Mouse (Mus musculus) cerebellum, adult 9-10 months (tissue): ENCODE results near the gene Hoxd10.

ENCODE experiments used
- DNase-seq: peaks from one replicate; pipeline ENCODE4 v3.0.0; 2022

The Hoxd10 gene

DNA sequence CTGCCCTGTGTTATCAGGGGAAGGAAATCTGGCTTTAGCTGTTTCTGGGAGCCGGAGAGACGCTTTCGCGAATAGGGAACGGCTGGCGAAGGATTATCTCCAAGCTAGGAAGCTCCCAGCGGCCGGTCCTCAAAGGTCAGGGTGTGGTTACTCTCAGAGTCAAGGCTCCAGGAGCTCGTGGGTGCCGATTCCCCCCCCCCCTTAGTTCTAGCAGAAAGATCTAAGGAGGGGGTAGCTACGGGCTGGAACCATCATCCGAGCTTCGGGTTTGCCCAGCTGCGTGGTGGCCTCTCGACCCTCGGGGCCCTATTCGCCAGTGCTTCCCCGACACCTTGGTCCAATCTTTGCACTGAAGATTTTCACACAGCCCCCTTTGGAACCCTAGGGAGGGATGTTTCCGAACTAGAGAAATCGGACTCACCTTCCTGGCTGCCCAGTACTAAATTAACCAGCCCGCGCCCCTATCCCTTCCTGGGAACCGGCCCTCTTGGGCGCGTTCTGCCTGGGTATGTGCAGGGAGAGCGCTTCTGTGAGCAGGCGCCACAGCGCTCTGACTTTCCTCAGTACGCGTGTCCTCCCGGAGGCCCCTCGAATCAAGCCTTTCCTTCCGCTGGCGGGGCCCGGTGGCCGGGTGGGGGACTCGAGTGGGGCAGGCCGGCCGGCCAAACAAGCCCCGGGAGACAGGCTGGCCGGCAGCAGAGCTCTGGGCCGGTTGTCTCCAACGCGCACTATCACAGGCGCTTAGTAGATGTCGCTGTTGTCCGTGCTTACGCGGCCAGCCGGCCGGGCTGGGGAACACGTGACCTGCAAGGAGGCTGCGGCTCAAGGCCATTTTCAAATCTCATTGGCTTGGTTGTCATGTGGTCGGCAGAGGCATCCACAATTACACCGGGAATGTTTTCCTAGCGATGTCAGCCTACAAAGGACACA is at the start of gene Hoxd10:
TSS of gene Hoxd10 (plus strand) at position 903 of the 930 bp plus-strand sequence.
- DNase-seq = no peak

DNA sequence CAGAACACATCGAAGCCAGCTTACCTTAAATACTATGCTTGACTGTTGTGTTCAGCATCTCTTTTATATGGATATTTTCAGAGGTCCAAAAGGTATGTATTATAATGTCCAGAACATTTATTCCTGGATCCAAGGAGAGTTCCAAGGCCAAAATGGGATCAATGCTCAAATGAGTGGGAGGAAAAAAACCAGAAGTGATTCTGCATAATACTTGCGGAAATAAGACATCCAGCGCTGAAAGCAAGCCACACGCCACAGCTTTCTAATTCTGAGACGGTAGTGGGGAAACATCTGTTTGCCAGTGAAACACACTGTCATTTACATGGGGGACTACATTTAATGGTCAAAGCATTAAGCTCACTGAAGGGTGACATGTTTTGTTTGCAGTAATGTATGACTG is 49.3 kb upstream of the Hoxd10 start:
- DNase-seq = no peak

DNA sequence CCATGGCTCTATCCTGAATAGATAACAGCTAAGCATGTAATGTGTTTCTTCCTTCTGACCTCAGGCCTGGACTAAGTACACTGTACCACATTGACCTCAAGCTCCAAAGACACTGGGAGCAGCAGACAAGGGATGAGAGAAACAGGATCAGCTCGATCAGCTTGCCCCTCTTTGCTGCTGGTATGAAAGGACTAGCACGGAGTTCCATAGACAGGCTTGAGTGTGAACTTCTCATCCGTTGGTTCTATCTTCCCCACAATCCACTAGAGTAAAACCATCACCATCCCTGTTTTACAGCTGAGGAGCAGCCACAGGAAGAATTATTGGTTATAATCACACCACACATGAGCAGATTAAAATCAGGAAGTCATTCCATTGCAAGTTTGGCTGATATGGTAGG is 46.1 kb upstream of the Hoxd10 start:
- DNase-seq = no peak

DNA sequence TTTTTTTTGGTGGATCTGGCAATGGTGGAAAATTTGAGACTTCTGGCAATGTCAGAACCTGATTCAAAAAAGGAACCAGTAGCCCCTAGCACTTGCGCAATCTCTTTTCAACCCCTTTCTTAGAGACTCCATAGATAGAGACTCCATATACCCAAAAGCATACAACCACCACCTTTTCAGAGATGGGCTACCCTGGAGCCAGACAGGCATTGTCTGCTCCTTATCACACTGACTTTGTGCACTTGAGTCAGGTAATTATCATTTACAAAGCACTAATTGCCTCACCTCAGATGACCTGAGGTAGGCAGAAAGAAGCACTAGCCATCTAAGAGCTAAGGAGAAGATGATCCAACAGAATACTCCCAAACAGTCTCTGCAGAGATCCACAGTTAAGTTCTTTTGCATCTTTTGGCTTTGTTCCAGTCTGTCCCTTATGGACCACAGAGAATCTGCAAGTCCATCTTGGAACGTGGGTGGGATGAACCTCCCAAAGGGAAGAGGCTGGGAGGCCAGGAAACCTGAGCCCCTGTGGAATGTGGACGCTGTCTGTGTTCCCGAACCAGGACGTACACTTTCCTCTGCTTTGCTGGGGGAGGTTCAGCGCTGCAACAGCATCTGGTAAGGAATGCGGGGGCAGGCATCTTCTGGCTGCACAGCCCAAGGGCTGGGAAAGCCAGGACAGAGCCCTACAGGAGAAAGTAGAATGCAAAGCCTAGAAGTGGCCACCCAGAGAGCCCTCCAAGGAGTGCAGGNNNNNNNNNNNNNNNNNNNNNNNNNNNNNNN is 44.5 kb upstream of the Hoxd10 start:
- no peak for DNase-seq

DNA sequence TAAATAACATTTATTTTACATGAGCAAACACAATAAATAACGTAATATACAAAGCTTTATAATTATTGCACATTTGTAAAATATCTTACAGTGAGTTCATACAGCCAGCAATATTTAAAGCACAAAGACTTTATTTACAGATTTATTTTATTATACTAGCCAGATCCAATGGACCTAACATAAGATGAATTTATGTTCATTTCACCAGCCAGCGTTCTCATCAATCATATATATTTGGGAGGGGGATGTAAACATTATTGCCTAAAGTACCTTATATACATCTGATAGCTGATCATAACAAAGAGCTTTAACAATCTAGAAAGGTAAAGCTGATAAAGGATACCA is 38.8 kb upstream of the Hoxd10 start:
- no peak for DNase-seq

DNA sequence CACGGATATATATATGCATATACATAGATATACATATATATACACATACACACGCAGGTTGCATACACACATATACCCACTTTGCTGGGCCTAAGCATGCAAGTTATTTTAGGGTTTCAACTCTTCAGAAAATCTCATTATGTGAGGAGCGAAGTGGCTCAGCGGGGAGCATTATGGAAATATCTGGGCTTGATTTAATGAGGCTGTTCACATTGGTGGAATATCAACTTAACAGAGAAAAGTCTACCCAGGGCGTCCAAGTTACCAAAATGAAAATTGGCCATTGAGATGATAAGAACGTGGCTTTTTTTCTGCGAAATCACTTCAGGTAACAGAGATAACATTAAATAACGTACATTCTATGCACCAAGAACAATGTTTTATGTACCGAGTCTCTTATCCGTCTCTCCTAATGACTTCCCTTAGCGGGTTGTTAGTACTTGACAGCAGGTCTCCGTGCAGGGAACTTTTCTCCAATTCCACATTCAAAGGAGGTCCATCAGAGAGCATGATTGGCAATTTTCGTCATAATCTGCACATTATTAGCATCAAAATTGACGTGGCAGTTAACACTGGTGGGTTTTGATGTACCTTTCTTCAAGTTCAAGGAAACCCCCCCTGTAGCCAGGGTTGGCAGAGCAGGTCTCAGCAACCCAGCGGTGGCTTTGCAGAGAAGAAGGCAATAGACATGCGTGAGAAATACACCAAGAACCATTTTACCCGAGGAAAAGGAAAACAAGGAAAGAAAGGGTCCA is 37.8 kb upstream of the Hoxd10 start:
- no peak for DNase-seq

DNA sequence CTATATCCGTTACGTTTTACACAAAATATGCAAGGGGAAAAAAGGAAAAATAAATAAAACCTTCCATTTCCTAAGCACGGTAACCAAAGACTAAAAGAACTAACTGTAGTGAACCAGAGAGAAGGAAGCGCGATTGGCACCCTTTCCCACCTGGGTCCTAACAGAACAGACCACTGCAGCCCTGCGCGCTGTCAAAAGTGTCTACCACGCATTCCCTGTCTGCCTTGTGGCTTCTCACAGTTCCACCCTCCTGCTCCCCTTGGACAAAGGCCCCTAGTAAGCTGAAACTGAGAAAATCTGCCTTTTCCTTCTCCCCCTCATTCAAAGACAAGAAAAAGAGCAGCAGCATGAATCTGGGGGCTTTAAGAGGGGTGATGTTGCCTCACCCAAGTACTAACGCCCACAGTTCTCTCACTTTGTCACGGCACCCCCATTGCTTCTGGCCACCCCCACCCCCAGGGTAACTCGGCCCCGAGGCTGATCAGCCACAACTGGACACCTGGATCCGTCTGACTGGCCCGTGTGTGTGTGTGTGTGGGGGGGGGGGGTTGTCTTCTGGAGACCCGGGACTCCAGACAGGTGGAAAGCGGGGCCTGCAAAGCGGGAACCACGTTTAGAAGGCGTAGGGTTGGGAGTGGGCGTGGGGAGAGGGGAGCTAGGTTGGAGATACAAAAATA is 36.8 kb upstream of the Hoxd10 start:
- no peak for DNase-seq

DNA sequence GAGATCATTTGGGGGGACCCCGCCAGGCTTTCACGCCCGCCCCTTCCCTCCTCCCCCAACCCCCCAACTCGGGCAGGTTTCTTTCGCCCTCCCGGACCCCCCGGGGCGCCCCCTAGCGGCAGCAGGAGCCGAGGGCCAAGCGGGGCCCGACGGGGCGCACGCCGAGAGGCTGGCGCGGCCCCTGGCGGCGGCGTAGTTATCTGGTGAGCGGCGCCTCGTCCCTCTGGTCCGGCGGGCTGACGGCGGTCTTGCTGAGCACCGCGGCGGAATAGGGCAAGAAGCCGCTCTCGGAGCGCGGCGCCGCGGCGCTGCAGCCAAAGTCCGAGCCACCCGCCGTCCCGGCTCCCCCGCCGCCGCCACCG is 36.3 kb upstream of the Hoxd10 start:
- no peak for DNase-seq

DNA sequence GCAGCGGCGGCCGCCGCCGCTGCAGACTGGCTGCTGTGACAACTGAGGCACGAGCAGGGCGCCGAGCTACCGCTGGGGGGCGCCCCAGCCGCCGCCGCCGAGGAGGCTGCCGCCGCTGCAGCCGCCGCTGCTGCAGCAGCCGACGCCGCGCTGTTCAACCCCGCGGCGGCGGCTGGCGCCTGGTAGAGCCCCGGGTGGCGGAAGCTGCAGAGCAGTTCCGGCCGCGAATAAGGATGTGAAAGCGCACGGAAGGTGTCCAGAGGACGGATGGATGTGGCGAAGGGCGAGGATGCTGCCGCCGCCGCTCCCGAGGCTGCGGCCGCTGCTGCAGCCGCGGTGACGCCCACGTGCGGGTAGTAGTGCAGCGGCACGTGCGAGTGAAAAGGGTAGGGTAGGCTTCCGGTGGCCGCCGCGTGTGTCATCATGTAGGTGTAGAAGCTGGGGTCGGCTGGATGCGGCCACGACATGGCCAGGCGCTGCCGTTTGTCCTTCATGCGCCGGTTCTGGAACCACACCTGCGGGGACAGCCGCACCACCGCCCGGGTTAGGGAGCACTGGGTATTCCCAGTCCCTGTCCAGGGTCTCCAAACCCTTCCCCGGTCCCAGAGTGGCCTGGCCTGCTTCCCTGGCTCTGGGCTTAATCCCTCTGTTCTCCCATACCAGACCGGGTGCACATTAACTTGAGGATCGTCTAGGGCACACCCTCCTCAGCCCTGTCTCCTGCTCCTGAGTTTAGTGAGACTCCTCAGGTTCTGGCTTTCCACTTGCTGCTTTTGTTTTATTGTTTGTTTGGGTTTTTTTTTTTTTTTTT is 35.7 kb upstream of the Hoxd10 start:
- DNase-seq = no peak

DNA sequence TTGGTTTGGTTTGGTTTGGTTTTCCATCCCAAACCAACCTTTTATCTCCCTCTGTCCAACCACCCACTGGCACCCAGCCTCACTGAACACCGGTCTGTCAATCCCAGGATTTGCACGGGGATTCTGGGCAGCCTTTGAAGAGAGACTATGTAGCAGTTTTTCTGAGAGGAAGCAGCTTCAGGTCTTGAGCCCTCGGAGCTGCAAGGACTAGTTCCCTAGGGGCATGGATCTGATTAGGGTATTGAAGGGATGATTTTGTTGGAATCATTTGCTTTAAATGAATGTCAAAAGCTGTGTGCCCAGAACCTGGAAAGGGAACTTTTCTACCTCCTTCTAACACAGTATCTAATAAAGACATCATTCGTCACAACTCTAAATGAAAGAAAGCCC is 35.1 kb upstream of the Hoxd10 start:
- DNase-seq = no peak

DNA sequence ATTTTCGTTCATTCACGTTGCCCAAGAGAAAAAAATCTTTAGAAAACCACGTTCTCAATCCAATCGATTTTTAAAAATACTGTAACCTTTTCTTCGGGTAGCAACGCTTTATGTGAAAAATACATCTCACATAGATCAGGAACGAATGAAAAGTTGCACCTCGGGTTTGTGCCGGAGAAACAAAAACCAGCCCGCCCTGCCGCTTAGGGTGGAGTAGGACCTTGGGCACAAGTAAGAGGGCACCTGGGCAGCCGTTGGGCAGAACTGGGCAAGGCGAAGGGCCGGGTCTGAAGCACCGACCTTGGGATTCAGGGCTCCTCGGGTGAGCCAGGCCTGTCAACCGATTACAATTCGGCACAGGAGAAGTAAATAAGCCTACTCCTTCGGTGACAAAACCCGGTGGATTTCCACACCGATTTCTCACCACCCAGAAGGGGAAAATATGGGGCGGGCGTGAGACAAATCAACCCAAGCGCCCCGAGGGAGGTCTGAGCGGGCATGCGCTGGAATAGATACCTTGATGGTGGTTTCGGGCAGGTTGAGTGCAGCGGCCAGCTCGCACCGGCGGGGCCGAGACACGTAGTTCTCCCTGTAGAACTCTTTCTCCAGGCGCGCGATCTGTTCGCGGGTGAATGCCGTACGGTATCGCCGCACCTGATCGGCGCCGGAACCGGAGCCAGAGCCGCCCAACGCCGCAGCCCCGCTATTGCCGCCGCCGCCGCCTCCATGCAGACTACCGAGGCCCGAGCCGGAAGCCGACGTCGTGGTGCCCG is 34.3 kb upstream of the Hoxd10 start:
- no peak for DNase-seq

DNA sequence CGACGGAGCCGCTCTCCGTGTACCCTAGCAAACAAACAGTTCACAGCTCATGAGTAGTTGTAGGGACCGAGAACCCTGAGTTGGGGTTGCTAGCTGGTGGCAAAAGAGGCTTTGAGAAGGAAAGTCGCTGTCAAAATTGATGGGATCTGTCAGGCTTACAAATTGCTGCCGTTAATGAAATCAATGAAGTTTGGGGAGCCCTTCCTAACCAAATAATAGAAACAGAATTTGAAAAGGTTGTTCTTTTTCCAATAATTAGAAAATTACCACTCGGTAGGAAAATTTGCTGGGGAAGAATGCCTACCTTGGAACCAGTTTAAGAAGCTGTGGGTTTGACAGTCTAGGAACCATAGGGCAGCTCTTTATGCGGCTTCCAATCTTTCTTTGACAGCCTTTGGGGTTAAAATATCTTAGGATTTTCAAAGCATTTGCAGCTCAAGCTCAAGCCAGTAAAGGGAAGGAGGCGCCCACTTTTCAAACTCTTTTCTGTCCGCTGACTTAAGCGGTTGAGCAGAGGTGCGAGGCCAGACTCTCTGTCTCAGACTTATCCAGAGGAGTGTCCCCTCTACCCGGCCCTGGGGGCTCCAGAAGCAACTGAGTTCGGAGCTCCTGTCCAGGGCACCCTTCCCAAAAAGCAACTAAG is 33.6 kb upstream of the Hoxd10 start:
- DNase-seq = no peak

DNA sequence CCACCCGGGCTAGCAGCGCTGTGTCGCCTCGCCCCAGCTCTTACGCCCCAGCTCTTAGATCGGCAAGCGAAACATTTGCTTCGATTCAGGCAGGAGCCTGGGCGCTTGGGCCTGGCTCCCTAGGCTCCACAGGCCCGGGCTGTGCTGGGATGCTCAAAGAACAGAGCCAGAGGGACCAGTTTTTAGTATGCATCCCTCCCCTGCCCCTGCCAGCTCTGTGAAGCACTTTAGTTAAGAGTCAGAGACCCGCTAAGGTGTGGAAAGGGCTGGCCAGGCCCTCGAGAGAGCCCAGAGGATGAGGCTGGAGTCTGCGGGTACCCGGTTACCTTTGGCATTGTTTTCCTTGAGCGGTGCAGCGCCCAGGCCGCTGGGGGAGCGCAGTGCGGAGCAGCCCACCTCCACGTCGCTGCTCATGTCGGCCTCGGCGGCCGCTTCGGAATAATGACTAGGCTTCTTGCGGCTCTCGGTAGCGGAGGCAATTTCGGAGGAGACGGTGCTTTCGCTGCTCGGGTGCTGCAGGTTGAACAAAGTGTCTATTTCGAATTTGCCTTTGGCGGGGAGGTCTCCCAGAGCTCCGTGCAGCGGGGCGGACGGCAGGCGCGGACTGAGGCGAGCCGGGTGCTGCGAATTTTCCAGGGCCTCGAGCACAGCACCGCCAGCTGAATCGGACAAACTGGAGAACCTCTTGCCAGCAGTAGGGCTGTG is 32.9 kb upstream of the Hoxd10 start:
- DNase-seq = no peak

DNA sequence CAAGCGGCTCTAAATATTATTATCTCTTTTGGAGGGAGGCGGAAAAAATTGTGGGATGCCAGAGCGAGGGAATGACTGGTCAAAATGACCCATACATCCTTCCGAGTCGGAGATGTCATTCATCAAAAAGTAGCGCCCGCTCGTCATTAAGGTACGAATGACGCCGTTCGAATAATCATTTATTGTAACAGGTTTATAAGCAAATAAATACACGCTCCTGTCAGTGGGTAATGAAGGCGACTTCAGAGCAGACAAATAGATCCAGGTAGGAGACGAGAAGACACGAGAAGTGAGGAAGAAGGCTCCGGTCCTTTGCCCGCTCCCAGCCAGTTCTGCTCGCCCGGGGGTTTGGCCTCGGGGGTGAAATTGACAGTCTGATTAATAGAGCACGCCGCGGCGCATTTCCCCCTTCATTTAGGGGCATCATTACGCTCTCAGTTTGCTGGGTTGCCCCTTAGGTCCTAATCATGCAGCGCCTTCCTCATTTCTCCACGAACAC is 32.2 kb upstream of the Hoxd10 start, which contains the start of gene Evx2:
TSS of gene Evx2 (minus strand) at position 51 of the 499 bp plus-strand sequence.
- DNase-seq = no peak

DNA sequence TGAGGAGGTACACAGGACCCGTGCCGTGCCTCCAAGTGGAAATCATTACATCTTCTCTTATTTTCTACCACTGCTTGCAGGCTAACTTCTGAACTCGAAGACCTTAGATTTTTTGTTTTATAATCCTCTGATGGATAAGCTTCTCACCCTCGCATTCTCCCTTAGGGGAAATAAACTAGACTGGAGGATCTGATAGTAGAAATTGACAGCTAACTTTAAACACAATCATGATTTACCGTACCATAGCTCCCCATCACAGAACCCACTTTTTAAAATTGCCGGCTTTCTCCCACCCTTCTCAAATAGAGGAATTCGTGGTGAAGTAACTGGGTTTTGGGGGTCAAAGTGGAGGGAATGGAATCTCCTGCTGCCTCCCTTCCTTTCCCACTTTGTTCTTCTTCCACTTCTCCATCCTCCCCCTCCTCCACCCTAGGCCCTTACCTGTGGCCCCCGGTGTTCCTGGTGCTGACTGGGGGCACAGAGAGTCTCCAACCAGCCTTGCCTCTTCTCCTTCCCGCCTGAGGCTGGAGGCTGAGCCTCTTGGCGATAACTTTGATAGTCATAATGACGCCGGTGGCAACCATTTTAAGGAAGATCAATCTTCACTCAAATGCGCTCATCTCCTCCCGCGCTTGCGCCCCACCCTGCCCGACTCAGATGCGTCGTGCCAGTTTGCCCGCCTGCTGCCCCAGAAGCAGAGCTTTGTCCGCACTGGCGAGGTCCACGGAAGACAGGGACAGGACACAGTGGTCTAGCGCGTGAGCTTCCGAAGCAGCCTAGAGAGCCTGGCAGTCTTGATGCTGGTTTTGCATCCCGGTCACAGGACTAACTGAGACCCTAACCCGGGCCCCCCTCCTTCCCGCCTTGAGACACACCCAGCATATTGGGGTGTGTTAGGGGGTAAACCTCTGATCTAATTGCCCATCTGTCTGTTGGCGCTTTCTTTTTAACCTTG is 31.0 kb upstream of the Hoxd10 start:
- DNase-seq = no peak

DNA sequence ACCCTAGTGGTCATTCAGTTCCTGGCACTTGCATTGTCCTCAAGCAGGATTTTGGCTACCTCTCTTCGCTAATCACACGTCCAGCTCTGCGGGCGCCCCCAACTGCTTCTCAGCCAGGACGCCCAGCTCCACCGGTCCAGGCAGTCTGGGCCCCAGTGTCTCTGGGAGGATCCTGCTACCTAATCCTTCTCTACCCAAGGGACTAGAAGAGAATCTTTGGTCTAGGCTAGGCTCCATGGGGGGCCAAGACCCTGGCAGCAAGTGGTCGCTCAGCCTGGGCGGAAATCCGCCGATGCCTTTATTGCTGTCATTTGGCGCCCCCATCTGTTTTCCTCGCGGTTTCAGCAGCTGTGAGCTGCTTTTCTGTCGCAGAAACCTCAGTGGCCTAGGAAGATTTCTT is 30.0 kb upstream of the Hoxd10 start:
- DNase-seq = no peak

DNA sequence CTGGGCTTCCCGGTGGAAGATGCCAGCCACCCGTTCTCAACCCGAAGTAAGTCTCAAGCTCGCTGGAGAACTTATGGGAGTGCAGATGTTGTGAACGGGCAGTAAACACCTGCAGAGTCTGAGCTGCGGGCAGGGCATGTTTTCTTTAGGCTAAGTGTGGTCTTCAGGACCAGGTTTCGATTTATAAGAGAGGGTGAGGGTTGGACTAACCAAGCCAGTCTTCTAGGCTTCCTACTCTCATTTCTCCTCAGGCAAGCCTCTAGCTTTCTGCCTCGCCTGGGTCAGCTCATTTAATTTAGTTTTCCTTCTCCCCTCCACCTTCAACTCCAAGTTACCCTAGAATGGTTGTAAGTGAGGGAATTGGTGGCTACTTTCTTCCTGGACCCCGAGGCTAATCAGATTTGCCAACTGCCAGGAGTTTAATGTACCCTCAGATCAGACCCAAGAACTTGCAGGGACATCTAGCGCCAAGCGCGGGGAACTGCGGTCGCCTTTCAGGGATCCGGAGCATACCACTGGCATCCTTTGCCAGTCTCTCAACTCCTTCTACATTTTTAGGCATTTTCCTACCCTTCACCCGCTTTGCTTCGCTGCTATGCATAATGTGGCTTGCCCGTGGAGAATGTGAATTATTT is 28.3 kb upstream of the Hoxd10 start:
- DNase-seq = no peak

DNA sequence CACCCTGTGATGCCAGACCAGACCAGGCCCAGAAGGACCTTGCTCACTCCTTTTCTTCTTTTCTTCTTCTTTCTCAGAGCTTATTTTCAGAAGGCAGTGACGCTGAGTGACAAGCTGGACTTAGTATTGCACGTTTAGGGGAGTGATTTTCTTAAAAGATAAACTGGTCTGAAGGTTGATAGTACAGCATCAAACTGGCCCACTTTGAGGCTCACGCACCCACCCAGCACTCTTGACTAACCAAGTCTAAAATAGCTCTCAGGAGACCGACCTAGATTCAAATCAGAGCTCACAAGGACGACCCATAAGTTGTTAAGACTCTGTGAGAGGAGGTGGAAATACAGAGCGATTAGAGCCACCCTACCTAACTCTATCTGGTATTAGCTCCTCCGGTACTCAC is 25.3 kb upstream of the Hoxd10 start:
- no peak for DNase-seq
